8 mouse cellular contexts compared by ENCODE assay signal in genomic region chr9:118506020-118506403, GRCm38 (mm10). TPM values are rescaled to one million over a fixed set of nuclear protein-coding genes. Genes with fewer than 3 reads are reported as not detected.
DNase-seq lines count a peak whose midpoint lies in the region; ATAC-seq and TF ChIP-seq lines count a peak whose summit lies in the region.

Gene Golga4, plus strand, starts transcription at chr9:118506267.

- peak; percentile 90 for ATAC-seq in activated CD4-positive, CD25-positive, alpha-beta regulatory T cell, adult 4 months
- peak; percentile 92 for ATAC-seq in common myeloid progenitor, adult 5-6 weeks (replicated peaks; ENCODE audit: low read depth, poor library complexity, severe bottlenecking)
- ATAC-seq in hindbrain, embryonic 16.5 days, result peak; percentile 95

- H3K4me1 ChIP-seq in hindbrain, embryonic 16.5 days (ENCODE audit: control insufficient read depth, insufficient read depth, low read depth, low read length), result peaks cover 19% of the 10 kb centered on the region

- WGBS in hindbrain, embryonic 16.5 days, result under 1% methylated on average over 38 of the region's 43 CpGs

- no peak for TF ChIP-seq CTCF in gastrocnemius, adult 2 months (IDR thresholded peaks at IDR 0.05)

- H3K9ac ChIP-seq in hindbrain, embryonic 16.5 days (ENCODE audit: low read depth, low read length), result peak within 1 kb of the TSS; percentile 92

- DNase-seq in gastrocnemius, adult 2 months, result peak; percentile 95
- peak; percentile 97 for DNase-seq in left cerebral cortex, adult 18-20 months (ENCODE audit: low spot score in 2 of 2)
- DNase-seq in lung, postnatal 4 days, result peak; percentile 92
- peak; percentile 86 for DNase-seq in retina, postnatal 7 days (ENCODE audit: low read depth, low spot score)
- DNase-seq in urinary bladder, adult 18-20 months (ENCODE audit: low spot score in 2 of 2), result peak; percentile 86 to 89

- peak within 1 kb of the TSS; percentile 97 for H3K27ac ChIP-seq in gastrocnemius, adult 2 months
- H3K27ac ChIP-seq in hindbrain, embryonic 16.5 days (ENCODE audit: low read depth, low read length), result peak within 1 kb of the TSS; percentile 79

- intact Hi-C loops in gastrocnemius, adult 2 months (cut with DNase I), result no loop called here

- H3K36me3 ChIP-seq in hindbrain, embryonic 16.5 days (ENCODE audit: control insufficient read depth, insufficient read depth, low read length), result no peaks in the 10 kb centered on the region

- H3K4me3 ChIP-seq in gastrocnemius, adult 2 months, result peak within 1 kb of the TSS; percentile 99
- peak within 1 kb of the TSS; percentile 88 for H3K4me3 ChIP-seq in hindbrain, embryonic 16.5 days (ENCODE audit: low read length)

- H3K4me2 ChIP-seq in hindbrain, embryonic 16.5 days (ENCODE audit: low read length), result peak within 1 kb of the TSS; percentile 94

- no peaks in the 10 kb centered on the region for H3K27me3 ChIP-seq in hindbrain, embryonic 16.5 days (replicated peaks; ENCODE audit: control insufficient read depth, insufficient read depth, low read length)

- no peaks in the 10 kb centered on the region for H3K9me3 ChIP-seq in hindbrain, embryonic 16.5 days (ENCODE audit: control insufficient read depth, low read length)

RNA-seq across cellular contexts. Expression of gene Golga4, which starts in this region (rescaled TPM):
- polyA plus RNA-seq in activated CD4-positive, CD25-positive, alpha-beta regulatory T cell, adult 4 months (2017; shearing (Covaris generic)), result 10 to 100 TPM; 24.6 to 24.9 TPM
- total RNA-seq in common myeloid progenitor, adult 5-6 weeks (2017), result 86.7 and 91.0 TPM in 2 replicates
- total RNA-seq in gastrocnemius, adult 2 months (2021), result 100 to 1,000 TPM; 397 to 426 TPM
- polyA plus RNA-seq in hindbrain, embryonic 16.5 days (2015; fragmentation: Nextera tagmentation; extraction: Ambion mirVana), result 36.5 and 38.9 TPM in 2 replicates
- 100 to 1,000 TPM in 1 of 2 experiments, 10 to 100 TPM in 1; 89.1 to 105 TPM for total RNA-seq in left cerebral cortex, adult 18-20 months (2021)

Comparison
In these comparisons a context has a peak if more than half of its experiments do, and no peak if none do; other contexts are left out.
1. Peak in every context shown above with its lines: DNase-seq, ATAC-seq, H3K4me3 ChIP-seq and H3K27ac ChIP-seq.